Mouse (Mus musculus) c-Kit-positive CD71-positive TER-119-positive erythroid progenitor cells, embryonic 14.5 days (primary cell): ENCODE data around the gene Tcea3.

Experiments used
- DNase-seq: peaks from one replicate; pipeline ENCODE4 v3.0.0-alpha.2; 2013; ENCODE audit warnings: low spot score

Tcea3 gene

DNA sequence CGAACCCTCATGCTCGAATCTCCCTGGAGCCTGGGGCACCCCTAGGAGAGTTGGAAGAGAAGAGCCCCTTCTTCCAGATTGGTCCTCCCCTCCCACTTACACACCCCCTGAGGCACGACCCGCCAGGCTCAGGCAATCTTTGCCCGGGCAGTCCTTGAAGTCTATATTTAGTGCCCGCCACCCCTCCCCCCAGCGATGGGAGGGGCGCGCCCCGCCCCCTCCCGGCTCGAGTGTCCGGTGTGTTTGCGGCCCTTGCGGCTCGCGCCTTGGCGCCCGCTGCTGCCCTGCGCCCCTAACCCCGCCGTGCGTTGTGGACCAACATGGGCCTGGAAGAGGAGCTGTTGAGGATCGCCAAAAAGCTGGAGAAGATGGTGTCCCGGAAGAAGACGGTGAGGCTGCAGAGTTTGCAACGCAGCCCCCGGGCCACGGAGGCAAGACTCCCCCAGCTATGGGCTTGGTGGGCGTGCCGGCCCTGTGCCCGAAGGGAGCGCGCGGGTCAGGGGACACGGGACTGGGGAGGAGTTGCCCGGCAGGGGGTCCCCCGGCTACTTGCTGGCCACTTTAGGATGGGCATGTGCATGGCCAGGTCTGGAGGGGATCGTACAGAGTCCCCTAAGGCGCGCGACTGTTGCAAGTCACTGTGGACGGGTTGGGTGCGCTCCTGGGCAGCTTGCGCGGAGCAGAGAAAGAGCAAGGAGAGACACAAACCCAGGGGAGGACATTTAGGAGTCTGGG is at the start of gene Tcea3:
Tcea3 (plus strand) TSS at position 1 of the 735 bp plus-strand sequence.
- no peak for DNase-seq

DNA sequence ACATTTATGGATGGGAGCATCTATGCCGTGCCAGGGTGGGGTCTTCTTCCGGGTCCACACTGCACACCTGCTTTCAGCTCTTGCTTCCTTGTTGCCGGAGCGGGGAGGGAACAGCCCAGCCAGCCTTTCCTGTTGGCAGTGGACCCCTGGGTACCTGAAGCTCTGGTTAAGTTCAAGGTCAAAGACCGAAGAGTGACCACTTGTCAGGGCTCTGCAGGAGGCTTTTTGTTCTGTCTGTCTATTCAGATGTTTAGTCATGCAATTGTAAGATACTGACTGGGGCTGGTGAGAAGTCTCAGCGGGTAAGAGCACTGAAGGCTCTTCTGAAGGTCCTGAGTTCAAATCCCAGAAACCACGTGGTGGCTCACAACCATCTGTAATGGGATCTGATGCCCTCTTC is 48.7 kb upstream of the Tcea3 start:
- DNase-seq, result no peak

DNA sequence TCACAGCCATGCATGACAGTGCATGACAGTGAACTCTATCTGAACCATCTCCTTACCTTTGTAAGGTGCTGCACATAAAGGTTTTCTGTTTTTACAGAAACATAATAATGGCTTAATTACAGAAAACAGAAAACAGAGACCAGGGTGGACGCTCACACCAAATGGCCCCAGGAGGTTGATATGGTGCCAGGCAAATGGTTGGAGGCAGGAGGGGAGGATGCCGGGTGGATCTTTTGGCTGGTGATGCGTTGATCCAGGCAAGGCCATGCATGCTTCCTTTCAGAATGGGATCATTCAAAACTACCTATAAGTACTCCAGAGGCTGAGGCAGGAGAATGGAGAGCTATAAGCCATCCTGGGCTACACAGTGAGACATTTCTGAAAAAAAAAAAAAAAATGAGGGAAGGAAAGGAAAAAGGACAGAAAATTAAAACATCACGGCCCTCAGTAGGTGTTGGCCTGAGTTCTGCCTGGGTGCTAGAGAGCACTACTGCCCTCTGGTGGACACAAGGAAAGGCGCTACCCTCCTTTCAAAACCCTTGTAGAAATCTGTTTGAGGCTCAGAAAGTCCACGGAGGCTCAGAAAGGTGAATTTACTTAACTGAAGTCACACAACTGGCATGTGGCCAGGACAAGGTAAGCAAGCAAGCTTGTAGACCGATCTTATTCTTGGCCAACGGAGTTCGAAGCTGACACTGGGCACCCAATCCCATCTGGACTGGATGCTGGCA is 47.8 kb upstream of the Tcea3 start:
- no peak for DNase-seq

DNA sequence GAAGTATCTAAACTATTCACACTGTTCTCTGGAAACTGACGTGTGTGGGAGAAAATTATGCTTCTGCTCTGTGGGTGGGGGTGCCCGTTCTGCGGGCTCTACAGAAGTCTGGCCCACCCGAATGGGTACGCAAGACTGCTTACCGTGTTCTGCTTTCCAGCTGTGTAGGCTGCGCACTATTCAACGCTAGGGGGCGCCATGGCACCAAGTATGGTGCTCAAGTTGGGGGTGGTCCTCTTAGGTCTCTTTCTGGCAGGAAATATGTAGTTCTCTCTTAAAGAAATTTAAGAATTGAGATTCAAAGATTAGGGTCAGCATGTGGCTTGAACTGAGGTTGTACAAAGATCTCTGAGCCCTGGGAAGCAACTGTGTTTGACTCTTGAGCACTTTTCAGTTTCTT is 45.0 kb upstream of the Tcea3 start:
- DNase-seq, result no peak

DNA sequence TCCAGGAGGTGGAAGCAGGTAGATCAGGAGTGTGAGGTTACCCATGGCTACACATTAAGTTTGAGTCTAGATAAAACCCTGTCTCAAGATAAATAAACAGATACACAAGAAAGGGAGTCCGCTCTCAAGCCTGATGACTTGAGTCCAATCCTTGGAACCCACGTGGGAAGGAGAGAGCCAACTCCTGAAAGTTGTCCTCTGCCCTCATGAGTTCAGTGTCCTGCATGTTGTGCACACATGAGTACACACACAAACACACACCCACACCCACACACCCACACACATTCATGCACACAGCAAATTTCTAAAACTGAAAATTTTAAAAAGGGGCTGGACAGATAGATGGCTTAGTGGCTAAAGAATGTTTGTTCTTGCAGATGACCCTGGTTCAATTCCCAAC is 42.8 kb upstream of the Tcea3 start:
- no peak for DNase-seq

DNA sequence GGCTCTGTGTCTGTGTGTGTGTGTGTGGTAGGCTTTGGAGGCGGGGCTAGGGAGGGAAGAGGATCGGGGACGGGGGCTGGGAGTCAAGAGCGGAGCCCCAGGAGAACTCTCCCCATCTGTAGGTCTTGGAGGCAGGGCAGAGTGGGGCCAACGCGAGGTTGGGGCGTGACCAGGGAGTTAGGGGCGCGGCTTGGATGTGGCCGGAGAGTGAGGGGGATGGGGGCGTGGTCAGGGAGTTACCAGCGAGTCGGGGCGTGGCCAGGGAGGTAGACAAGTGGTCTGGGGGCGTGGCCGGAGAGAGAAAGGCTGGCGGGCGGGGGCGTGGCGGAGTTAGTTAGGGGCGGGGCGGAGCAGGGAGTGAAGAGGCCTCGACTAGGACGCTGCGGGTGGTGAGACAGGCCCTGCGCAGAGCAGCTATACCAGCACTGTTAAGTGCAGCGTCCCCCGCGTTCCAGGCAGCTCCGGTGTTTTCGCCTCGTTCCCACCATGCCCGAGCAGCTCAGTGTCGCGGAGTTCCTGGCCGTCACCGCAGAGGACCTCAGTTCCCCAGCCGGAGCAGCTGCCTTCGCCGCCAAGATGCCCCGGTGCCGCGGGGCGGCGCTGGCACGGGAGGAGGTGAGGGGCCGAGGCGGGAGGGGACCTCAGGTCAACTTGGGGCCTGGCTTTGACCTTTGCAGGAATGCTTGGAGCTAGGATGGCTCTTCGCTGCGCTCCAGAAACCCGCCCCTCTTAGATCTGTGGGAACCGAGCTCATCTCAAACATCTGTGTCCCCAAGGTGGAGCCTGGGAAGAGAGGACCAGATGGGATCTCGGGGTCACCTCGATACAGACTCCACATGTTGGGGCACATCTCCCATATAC is 41.3 kb upstream of the Tcea3 start, which contains the start of gene Asap3:
Asap3 (plus strand) TSS at position 333 of the 861 bp plus-strand sequence.
- DNase-seq, result peak; percentile 93

DNA sequence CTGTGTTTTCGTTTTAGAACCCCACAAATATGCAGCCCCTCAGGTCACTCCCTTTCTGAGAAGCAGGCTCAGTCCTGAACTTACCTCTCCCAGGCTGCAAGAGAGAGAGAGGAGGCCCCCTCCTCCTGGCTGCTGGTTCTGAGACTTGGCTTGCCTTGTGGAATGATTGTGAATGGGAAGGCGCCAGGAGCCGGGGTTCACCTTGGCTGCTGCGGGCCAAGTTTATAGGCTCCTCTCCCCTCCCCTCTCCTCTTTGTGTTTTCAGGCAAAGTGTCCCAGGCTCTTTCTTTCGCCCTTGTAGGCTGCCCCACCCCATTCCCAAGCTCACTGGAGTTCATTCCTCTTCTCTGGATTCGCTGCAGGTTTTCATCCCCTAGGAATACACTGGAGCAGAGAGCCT is 40.6 kb upstream of the Tcea3 start:
- no peak for DNase-seq

DNA sequence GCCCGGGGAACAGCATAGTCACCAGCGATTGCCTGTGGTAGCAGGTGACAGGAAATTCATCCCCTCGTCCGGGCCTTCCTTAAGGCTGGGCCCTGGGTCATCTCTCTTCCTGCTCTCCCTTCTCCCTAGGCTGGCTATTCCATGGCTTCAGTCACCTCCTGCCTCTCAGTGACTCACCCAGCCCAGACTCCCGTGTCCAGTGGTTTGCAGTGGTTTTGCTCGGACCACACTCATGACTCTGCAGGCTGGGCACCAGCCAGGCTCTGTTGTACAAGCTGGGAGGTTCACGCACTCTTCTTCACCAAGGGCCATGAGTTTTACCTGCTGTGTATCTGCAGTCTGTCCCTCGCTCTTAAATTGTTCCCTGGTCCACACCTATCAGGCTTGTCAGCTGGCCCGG is 36.6 kb upstream of the Tcea3 start:
- no peak for DNase-seq

DNA sequence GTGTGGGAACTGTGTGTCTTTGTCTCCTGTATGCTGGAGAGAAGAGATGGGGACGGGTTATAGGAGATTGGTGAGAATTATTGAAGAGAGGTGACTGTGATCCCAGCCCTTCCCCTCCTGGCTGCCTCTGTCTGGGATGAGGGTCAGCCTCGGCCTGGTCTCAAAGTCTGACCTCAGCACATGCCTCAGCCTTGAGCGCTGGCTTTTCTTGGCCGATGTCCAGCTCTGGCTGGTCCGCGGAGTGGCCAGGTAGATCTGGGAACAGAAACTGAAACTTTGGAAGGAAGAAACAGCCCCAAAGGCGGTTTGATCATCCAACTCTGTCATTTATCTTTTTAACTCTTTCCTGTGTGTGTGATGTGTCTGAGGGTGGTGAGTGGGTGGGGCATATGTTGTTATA is 33.9 kb upstream of the Tcea3 start:
- DNase-seq, result no peak

DNA sequence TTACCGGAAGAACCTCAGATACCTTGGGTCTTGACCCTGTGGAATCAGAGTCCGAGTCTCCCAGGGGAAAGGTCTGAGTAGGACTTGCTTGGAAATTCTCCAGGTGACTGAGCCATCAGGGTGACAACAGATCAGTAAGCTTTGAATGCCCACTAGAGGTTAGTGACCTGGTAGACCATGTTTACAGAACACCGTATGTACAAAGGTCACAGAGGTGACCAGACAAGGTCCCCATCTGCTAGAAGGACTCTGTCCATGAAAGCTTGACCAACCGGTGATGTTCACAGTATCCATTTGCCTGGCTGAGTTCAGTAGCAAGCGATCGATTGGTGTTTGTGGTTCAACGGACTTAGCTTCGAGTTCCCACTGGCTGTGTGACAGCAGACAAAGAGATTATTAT is 32.7 kb upstream of the Tcea3 start:
- no peak for DNase-seq

DNA sequence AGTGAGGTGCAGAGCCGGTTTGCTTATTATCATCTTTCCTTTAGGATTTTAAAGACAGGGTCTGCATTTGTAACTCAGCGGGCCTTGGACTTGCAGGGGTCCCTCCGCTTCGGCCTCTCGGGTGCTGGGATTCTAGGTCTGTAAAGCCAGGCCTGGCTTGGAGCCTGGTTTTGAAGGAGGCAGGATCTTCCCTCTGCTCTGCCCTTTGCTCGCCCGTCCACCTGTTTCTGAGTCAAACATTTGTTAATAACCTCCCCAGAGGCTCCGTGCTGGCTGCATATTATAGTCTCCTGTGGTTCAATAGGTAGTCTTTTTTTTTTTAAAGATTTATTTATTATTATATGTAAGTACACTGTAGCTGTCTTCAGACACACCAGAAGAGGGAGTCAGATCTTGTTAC is 32.0 kb upstream of the Tcea3 start:
- no peak for DNase-seq

DNA sequence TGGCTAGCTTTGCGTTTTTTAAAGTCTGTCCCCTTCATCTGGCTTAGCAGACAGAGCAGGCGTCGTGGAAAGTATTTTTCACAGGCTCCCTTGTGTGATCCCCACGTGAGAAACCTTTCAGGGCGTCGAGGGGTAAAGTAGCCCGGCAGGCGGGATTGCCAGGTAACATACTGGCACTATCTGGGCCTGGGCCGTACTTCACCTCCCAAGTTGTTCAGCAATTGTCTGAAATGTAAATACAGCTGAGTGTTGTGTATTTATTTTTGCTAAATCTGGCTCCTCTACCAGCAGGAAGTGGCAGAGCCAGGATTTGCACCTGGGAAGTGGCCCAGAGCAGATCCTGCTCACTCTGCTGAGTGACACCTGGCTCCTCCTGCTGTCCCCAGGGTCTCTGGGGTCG is 30.5 kb upstream of the Tcea3 start:
- no peak for DNase-seq

DNA sequence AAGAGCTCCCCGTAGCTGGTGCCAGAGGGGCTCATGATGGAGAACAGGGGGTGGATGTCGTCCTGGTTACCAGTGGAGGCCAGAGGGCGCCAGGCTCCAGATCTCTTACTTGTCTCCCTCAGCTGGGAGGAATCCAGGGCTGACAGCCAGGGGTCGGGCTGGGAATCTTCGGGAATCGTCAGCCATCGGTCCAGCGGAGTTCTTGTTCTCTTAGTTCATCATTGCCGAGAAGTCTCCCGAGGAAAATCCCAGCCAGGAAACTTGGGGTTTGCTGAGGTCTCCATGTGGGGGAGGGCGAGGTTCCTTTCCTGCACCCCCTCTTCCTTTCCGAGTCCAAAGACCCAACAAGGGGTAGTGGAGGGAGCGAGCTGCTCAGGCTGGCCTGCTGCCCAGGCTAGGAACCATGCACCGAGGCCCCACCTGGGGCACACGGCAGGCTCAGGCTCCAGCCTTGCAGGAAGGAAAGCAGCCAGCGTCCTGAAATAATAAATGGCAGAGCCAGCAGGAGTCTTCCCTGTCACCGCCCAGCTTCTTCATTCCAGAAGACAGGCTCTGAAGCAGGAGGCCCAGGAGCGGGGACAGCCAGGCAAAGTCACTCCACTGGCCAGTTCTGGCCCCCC is 28.8 kb upstream of the Tcea3 start:
- no peak for DNase-seq

DNA sequence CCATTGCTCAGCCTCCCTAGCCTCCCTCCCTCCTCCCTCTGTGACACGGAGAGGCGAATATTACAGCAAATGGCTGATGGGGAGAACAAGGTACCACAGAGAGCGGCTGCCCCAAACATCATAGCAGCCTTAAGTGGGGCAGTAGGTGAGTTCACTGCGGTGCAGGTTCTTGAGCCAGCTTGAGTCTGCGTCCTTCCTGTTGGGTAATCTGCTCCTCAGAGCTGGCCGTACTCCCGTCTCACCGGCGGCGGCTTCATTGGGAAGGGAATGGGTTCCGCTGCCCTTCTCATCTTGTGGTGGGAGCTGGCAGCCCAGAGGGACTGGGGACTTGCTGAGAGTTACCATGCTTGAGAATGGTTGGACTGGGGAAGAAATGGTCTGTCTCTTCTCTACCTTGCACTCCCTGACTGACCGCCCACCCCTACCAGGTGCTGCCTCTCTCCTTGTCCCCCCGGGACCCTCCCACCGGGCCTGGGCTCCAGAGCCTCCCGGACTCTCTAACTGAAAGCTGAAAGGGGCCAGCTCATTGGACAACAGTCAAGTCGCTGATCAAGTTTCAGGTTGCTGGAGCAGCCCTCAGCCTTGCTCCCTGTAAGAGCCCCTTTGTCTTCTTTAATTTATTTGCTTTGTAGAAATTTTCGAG is 27.3 kb upstream of the Tcea3 start:
- no peak for DNase-seq

DNA sequence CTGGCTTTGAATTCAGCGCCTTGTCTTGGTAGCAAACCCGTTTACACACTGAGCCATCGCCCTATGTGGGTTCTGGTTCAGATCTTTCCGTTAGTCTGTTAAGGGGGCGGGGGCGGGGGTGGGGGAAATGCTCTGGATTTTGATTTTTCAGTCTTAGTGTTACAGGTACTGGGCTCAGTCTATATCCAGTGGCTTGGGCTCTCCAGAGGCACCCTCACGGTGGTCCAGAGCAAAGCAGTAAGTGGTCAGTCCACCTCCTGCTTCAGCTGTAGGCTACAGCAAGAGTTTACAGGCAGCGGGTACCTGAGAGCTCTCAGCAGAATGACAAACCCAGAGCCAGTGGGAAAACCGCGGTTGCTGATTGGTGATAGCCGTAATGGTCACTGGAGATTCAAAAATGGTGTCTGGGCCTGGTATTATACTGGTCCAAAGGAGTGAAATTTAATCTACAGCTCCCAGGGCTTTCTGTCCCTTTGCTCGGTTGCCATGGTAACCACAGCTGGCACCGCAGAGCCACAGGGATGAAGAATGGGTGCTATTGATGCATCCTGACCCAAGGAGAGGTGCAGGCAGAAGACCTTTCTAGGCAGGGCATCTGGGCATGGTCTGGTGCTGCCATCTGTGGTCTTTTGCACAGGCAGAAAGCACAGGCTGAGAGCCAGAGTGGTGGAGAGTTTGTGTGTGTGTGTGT is 23.8 kb upstream of the Tcea3 start:
- no peak for DNase-seq

DNA sequence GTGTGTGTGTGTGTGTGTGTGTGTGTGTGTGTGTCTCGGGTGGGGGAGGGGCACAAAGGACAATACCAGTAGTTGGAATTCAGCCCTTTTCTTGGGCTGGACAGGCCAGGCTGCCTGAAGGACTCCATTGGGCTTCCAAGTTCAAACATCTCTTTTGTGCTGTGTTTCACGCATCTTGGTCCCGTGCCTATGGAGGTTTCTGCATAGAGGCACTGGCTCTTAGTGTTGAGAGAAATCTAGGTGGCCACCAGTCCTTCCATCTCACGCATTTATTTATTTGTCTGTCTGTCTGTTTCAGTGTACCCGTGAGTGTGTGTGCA is 23.3 kb upstream of the Tcea3 start:
- no peak for DNase-seq

DNA sequence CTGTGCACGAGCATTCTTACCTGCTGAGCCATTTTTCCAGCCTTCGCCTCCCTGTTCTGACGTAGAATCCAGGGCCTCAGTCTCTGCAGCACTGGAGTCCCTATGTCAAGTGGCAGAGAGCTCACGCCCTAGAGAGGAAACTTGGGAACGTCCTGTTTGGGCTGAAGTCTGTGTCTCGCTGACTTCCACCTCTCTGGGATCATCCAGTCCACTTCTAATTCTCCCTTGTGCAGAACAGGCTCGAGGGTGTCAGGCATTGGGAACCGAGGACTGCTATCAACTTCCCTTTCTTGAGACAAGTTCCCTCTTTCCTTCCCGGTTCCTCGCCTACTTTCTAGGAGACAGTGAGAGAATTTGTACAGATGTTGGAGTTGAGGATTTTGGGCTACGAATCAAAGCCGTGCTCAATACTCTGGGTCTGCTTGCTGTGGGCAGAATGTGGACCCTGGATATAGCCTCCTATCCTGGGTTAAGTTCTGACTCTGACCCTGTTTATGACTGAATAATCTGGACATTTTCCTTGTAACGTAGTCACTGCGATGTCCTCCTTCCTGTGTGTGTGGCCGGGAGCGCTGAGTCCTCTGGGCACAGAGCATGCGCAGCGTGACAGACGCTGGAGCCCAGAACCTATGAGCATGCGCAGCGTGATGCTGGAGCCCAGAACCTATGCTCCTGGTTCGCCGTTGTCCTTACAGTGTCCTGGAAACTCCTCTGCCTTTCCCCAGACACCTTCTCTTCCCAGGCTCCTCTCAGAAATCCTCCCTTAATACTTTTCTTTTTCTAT is 22.7 kb upstream of the Tcea3 start:
- DNase-seq, result no peak

DNA sequence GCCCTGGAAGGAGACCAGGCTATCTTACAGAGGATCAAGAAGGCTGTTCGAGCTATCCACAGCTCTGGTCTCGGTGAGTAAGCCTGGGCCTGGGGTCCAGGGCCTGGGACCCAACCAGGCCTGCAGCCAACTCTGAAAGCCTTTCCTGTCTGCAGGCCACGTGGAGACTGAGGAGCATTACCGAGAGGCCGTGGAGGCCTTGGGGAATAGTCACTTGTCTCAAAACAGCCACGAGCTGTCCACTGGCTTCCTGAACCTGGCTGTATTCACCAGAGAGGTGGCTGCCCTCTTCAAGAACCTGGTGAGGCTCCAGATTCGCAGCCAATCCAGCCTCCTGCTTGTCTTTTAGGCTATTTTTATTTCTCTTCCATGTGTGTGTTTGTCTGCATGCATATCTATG is 20.1 kb upstream of the Tcea3 start:
- DNase-seq, result no peak

DNA sequence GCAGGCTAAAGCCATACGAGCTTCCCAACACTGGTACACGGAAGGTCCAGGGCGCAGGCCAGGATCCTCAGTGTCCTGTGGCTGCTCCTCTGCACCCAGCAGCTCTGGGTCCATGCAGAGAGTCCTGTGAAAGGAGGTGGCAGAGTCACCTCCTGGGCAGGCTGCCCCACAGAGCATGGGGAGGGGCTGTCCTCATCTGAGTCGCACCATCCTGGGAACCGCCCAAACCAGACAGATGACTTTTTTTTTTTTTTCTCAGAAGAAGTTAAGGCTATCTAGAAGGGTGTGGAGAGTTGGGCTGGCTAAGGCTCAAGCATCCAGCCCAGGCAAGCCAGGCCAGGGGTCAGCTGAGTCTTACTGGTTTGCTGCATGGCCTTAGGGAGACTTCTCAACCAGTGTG is 18.9 kb upstream of the Tcea3 start:
- no peak for DNase-seq

DNA sequence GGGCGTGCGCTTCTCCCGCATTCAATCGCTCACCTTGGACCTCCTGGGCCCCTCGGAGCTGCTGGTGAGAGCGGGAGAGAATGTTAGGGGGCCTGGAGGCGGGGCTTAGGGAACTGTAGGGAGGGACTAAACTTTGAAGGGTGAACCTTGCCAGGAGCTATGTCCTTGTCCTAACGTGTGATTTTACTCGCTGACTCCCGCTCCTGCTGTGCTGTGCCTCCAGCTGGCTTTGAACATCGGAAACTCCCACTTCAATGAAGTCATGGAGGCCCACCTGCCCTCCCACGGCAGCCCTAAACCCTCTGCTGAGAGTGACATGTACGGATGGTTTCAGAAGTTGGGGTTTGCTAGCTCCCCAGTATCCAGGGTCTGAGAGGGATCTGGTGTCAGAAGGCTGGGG is 8.9 kb upstream of the Tcea3 start:
- DNase-seq, result no peak

DNA sequence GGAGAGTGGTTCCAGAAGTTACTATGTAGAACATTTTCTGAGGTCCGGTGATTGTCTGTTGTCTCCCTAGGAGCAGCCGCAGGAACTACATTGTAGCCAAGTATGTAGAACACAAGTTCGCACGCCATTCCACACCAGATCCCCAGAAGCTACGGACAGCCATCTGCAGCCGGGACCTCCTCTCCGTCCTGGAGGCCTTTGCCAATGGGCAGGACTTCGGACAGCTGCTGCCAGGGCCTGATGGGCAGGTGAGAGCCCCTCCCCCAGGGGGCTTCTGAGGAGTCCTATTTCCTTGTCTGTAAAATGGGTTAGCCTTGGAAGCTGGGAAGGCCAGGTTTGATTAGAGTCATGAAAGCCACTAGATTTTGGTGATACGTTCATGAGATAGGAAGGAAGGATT is 8.4 kb upstream of the Tcea3 start:
- no peak for DNase-seq
